Mouse (Mus musculus) frontal cortex, adult (tissue): Measurements from ENCODE around the gene Pxmp4.

Source experiments
- ATAC-seq: cut with Nextera tagmentation; 2 replicates; pipeline ENCODE4 v1.9.2; 2017; ENCODE audit warnings: mild to moderate bottlenecking, moderate library complexity, mixed read lengths; ENCODE audit not compliant: low TSS enrichment

Pxmp4 gene

DNA sequence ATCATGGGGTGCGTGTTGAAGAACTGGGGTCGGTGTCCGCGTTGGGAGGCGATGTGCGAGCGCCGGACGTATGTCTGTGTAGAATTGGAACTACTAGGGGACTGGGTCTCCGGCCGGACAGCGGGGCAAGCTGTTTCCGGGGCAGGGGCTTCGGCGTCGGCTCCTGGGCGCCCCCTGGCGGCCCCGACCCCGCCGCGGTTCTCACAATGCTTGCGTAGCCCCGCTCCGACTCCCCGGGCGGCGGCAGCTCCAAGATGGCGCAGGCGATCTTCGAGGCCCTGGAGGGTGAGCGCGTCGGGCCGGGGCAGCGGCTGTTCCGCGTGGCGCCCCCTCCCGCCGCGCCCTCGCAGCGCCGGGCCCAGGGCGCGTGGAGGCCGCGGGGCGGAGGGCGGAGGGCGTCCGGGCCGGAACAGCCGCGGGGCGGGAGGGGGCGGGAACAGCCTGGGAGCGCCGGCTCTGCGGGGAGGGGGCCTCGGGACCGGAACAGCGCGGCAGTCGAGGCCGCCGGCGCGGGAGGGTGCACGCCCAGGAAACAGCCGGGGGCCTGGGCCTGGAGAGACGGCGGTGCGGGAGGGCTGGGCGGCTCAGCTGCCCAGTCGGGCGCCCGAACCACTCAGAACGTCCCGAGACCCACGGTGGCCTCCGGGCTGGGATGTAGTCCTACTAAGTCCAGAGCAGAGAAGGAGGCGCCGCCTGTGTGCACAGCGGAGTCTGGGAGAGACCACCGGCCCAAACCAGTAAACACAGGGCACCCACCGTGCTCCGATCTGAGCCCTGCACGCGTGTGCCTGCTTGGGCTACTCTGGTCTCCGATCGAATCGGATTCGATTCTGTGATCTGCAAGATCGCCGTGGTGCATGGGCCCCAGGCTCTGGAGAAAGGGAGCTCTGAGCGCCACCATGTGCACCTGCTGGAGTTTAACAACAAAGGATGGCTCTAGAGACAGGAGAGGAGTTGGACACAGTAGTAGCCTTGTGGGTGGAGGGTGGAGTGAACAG is 9.9 kb upstream of the Pxmp4 start, which contains the start of the genes Zfp341 and 4930519P11Rik:
Gene Zfp341, plus strand, starts transcription at position 180 of the 998 bp plus-strand sequence.
Gene 4930519P11Rik, minus strand, starts transcription at position 320 of the 998 bp plus-strand sequence.
- ATAC-seq: peak; percentile 86

DNA sequence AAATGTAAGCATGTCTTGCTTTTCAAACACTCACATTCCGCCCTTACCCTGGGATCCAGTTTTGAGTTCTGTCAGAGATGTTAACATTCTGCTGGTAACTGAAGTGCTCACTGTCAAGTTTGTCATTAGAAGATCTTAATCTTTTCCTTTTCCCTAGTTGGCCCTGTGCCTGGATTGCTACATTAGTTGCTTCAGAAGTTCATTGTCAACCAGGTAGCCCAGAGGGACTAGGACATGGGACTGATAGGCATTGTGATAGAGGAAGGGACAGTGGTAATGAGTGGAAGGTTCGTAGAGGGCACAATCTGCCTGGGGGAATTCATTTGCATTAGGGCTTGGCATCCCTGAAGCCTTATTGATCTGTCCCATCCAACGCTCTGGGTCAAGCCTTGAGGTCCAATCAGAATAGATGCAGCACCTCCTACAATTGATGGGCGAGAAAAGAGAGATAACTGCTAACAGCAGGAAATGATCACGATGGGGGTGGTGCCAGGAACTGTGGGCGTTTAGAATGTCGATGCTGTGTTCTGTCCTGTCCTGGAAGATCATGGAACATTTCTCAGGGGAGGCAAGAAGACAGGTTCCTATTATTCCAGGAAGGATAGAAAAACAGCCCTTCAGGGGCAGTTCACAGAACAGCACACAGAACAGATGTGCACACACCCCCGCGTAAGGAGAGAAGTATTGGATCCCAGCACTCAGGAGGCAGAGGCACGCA is 5.7 kb upstream of the Pxmp4 start:
- no peak for ATAC-seq

DNA sequence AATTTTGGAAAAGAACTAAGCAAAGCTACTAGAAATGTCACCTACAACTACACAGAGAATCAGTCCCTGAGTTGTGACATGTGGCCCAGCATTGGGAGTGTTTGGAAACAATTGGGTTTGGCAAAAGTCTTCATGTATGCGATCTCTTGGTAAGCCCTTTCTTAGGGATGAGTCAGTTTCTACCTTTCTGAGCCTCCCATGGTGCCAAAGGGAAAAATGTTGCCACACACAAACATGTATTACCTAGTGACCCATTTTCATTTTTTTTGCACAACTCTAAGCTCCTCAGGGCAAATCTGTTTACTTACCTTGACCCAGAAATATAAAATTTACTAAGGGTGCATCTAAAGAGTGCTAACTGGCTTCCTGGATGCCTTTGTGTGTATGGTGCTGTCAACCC is 3.5 kb upstream of the Pxmp4 start:
- ATAC-seq: no peak

DNA sequence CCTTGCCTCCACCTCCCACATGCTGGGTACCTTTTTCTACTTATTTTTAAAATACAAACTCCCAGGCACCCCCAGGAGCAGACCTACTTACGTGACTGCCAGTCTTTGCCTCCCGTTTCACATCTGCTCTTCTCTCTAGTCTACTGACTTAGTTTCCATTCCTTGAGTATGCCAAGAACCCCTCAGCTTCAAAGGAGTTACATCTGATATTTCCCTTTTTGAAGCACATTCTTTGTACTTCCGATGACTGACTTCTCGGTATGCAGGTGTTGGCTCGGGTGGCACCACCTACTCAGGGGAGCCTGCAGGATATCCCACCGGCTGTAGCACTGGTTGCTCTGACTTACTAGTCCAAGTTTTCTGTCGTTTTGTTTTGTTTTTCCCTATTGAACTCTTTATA is 648 bp upstream of the Pxmp4 start:
- ATAC-seq: no peak

GRCm38 (mm10) chr2:154603007-154603637 is 386 bp downstream of the Pxmp4 start:
- ATAC-seq: peak; percentile 38; the same call in 1 of the 2 replicates

- ATAC-seq: no peak
Observed at GRCm38 (mm10) chr2:154601324-154601723, 2.2 kb downstream of the Pxmp4 start.

GRCm38 (mm10) chr2:154600586-154600985 is 2.9 kb downstream of the Pxmp4 start:
- no peak for ATAC-seq

DNA sequence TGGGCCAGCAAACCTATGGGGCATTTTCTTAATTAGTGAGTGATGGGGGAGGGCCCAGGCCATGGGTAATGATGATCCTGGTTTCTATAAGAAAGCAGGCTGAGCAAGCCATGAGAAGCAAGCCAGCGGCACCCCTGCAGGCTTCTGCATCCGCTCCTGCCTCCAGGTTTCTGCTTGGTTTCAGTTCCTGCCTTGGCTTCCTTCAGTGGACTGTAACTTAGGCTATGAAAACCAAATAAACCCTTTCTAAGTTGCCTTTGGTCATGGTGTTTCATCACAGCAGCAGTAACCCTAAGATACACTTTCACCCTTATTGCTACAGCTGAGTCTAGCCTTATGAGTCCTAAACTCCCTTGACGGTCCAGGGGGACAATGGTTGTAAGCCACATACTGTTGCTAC is 6.1 kb downstream of the Pxmp4 start:
- no peak for ATAC-seq

DNA sequence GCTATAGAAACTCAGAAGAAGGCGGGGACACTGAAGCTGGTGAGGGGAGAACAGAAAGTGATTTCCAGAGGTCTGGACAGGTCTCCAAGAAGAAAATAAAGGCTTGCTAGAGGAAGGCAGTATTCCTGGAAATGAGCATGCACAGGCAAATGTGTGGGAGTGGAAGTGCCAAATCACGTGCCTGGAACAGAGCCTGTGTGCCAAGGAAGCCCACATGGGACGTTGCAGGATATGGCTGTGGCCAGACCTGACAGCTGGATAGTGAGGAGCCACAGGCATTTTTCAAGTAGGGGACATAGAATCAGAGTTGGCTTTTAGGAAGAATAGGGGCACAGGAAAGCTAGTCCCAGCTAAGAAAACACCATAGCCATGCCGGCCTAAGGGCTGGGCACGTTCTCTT is 7.7 kb downstream of the Pxmp4 start:
- no peak for ATAC-seq

- no peak for ATAC-seq
Observed at GRCm38 (mm10) chr2:154593025-154593424, 10.5 kb downstream of the Pxmp4 start.

GRCm38 (mm10) chr2:154591239-154591638 is 12.3 kb downstream of the Pxmp4 start:
- ATAC-seq: no peak

- peak; percentile 68 for ATAC-seq
Observed at GRCm38 (mm10) chr2:154589051-154589450, 14.5 kb downstream of the Pxmp4 start.

DNA sequence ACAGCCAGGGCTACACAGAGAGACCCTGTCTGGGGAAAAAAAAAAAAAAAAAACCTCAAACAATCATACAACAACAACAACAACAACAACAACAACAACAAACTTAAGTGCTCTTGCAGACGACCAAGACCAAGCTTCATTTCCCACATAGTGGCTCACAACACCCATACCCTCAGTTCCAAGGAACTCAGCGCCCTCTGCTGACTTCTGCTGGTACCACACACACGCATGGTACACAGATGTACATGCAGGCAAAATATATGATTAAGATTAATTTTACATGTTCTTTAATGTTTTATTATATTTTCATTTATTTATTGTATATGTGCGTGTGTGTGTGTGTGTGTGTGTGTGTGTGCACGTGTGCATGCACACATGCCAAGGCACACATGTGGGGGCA is 17.1 kb downstream of the Pxmp4 start:
- ATAC-seq: no peak

GRCm38 (mm10) chr2:154584931-154585601 is 18.4 kb downstream of the Pxmp4 start:
- no peak for ATAC-seq

- ATAC-seq: peak; percentile 86
Observed at GRCm38 (mm10) chr2:154583906-154584872, 19.3 kb downstream of the Pxmp4 start.

- ATAC-seq: no peak
Observed at GRCm38 (mm10) chr2:154581421-154581820, 22.1 kb downstream of the Pxmp4 start.

DNA sequence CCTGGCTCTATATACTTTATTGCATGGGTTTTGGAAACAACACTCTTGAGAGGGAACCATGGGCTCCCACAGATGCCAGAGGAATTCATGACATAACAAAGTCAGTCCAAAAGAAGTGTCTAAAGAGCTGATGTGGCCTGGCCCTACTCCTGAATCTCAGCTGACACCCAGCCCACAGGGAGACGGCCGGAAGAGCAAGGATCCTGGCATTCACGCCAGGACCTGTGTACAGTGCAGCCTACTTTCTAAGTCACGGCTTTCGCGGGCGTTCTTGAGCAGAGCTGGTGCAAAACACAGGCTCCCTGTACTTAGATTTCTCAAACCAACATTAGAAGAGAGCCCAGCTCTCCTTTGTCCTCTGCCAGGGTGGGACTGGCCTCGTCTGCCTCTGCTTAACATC is 22.9 kb downstream of the Pxmp4 start:
- ATAC-seq: no peak

GRCm38 (mm10) chr2:154577744-154578067 is 25.8 kb downstream of the Pxmp4 start:
- no peak for ATAC-seq

DNA sequence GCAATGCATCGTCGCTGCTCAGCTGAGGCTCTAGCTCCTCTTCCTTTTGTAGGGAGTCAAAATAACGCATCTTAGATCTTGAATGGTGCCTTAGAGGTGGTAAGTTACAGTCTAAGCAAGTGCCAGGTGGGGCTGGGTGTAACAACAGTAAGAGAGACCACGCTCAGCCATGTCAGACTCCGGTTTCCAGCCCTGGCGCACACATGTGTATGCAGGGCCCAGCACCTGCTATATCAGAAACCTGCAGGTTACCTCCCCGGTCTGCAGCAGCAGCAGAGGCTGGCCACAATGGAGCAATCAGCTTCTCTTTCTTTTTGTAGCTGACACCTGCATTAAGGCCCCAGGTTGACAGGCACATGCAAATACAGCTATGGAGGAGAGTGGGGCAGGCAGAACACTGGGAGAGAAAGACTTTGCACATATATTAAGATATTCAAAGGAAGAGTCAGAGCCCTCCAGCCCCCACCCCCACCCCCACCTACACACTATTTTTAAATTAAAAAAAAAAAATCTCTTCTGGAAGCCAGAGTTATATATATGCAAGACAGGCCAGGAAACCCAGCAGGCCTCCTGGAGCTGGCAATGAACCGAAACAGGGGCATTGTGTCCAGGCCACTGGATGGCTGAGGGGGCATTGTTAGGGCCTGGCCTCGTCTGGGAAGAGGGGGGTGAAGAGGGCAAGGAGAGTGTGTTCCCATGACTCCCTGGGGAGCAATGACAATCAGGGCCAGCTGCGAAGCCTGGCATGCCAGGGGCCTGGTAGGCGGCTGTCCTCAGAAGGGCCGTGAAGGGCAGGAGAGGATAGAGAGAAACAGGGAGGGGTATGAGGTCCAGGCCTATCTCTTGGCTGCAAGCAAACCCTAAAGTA is 26.4 kb downstream of the Pxmp4 start:
- no peak for ATAC-seq

DNA sequence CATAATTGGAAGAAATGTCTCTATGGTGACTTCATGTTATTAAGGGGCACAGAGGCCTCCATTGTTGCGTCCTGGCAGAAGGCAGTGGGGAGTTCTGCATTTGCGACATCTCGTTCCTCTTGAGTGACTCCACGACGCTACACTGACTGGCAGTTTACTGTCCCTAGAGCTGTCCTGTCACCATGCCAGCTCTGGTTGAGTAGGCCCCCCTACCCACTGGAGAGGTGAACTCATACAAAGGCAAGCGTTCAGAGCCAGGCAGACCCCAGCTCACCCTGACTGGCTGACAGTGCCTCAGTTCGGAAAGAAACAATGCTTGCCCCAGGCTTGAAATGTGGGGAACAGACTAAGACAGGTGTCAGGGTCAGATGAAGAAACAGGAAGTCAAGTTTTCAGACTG is 29.2 kb downstream of the Pxmp4 start:
- no peak for ATAC-seq
